Comparison of ENCODE assay signal across 9 mouse cellular contexts in the genomic region with DNA sequence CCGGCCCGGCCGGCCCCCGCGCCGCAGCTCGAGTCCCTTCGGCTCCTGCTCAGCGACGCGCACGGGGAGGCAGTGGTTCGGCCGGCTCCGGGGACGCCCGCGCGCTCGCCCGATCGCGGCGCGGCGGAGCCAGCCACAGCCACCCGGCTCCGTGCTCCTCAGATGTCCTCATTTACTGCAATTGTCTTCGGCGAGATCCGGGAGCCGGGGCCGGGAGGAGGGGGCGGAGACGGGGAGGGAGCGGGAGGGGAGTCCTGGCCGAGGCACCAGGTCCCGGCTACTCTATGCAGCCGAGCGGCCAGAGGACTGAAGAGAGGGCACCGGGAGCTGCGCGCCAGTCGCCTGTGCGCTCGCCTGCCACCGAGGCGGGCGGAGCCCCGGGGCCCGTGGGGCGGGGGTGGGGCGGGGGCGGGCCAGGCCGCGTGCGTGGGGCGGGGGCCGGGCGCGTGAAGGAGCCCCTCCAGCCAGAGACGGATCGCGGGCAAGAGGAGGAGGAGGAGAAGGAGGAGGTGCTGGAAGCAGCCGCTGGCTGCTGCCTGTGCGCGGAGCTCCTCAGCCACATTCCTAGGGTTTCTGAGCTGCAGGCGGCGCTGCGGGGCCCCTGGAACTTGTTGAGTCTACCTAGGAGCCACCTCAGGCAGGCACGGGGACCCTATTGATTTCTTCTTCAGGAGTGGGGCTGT. TPM values are rescaled to one million over a fixed set of nuclear protein-coding genes. Genes with fewer than 3 reads are reported as not detected.
DNase-seq lines count a peak whose midpoint lies in the region; ATAC-seq and TF ChIP-seq lines count a peak whose summit lies in the region.
"Had no signal": no experiment of that assay in that cellular context is flagged by ENCODE, and none has a peak within 500 bp of the region (broad histone marks: within the 10 kb centered on the region; RNA-seq: fewer than 3 reads in every experiment).

TSS of gene Fam196a (minus strand) at position 504 of the 683 bp plus-strand sequence.

- intact Hi-C loops in gastrocnemius, postnatal 14 days (cut with DNase I; ENCODE audit: low total_unique reads), result no loop called here

- peak within 1 kb of the TSS; percentile 56 for H3K4me3 ChIP-seq in kidney, embryonic 16.5 days (ENCODE audit: low read length)
- H3K4me3 ChIP-seq in limb, embryonic 15.5 days, result peak within 1 kb of the TSS; percentile 52
- peak within 1 kb of the TSS; percentile 61 for H3K4me3 ChIP-seq in midbrain, embryonic 16.5 days (ENCODE audit: low read depth, low read length)
- H3K4me3 ChIP-seq in testis, adult 2 months (ENCODE audit: control insufficient read depth, low read depth, low read length), result peak within 1 kb of the TSS; percentile 21; the same call in 1 of the 2 replicates
- H3K4me3 ChIP-seq: erythroblast, embryonic 14.5 days had no signal

- H3K27me3 ChIP-seq in kidney, embryonic 16.5 days (ENCODE audit: insufficient read depth, low read length), result 0 out of 2 replicates have a peak, but pooled peaks cover 9% of the 10 kb centered on the region
- H3K27me3 ChIP-seq in limb, embryonic 15.5 days, result peaks cover 22% of the 10 kb centered on the region
- no peaks in the 10 kb centered on the region for H3K27me3 ChIP-seq in midbrain, embryonic 16.5 days (ENCODE audit: control insufficient read depth, insufficient read depth, low read depth, low read length)
- no peaks in the 10 kb centered on the region for H3K27me3 ChIP-seq in testis, adult 2 months (ENCODE audit: control insufficient read depth, insufficient read depth, low read length)

- H3K27ac ChIP-seq in kidney, embryonic 16.5 days (ENCODE audit: low read length), result no peak within 1 kb of the TSS
- H3K27ac ChIP-seq in limb, embryonic 15.5 days, result no peak within 1 kb of the TSS
- H3K27ac ChIP-seq in midbrain, embryonic 16.5 days (ENCODE audit: low read length), result peak within 1 kb of the TSS; percentile 80
- no peak within 1 kb of the TSS for H3K27ac ChIP-seq in testis, adult 2 months (ENCODE audit: control insufficient read depth, insufficient read depth, low read depth, low read length)

- peak; percentile 64 to 65 for DNase-seq in adrenal gland, postnatal 36 days
- peak; percentile 37 to 44 for DNase-seq in cerebellum, postnatal 4 days (ENCODE audit: low spot score in 2 of 2)
- peak; percentile 40 for DNase-seq in gastrocnemius, postnatal 14 days

- no peak for TF ChIP-seq POLR2A in testis, adult 2 months (IDR thresholded peaks at IDR 0.05; ENCODE audit: control insufficient read depth, low read depth, low read length)

- no peaks in the 10 kb centered on the region for H3K9me3 ChIP-seq in kidney, embryonic 16.5 days (ENCODE audit: low read length)
- no peaks in the 10 kb centered on the region for H3K9me3 ChIP-seq in limb, embryonic 15.5 days
- no peaks in the 10 kb centered on the region for H3K9me3 ChIP-seq in midbrain, embryonic 16.5 days (replicated peaks; ENCODE audit: control insufficient read depth, low read length, poor library complexity, severe bottlenecking)

- peaks cover 23% of the 10 kb centered on the region for H3K4me1 ChIP-seq in kidney, embryonic 16.5 days (ENCODE audit: insufficient read depth, low read length)
- peaks cover 24% of the 10 kb centered on the region for H3K4me1 ChIP-seq in limb, embryonic 15.5 days
- H3K4me1 ChIP-seq in midbrain, embryonic 16.5 days (ENCODE audit: control insufficient read depth, insufficient read depth, low read length), result peaks cover 7% of the 10 kb centered on the region
- peaks cover 2% of the 10 kb centered on the region; the same call in 1 of the 2 replicates for H3K4me1 ChIP-seq in testis, adult 2 months (ENCODE audit: control insufficient read depth, insufficient read depth, low read length)

- peak; percentile 93 for ATAC-seq in kidney, embryonic 16.5 days (ENCODE audit: low FRiP score, low TSS enrichment)
- ATAC-seq in limb, embryonic 15.5 days (ENCODE audit: insufficient number of reproducible peaks, low FRiP score, low TSS enrichment, low read depth), result peak; percentile 71; the same call in 1 of the 2 replicates
- ATAC-seq in midbrain, embryonic 16.5 days, result peak; percentile 88
- no peak for ATAC-seq in erythroid progenitor cell, adult 5-6 weeks (replicated peaks; ENCODE audit: low FRiP score, poor library complexity, severe bottlenecking)

- H3K36me3 ChIP-seq in kidney, embryonic 16.5 days (ENCODE audit: insufficient read depth, low read length), result peaks cover 4% of the 10 kb centered on the region; the same call in 1 of the 2 replicates
- no peaks in the 10 kb centered on the region for H3K36me3 ChIP-seq in limb, embryonic 15.5 days
- no peaks in the 10 kb centered on the region for H3K36me3 ChIP-seq in midbrain, embryonic 16.5 days (ENCODE audit: control insufficient read depth, insufficient read depth, low read length)
- no peaks in the 10 kb centered on the region for H3K36me3 ChIP-seq in testis, adult 2 months (ENCODE audit: control insufficient read depth, insufficient read depth, low read length)

- under 1% methylated on average over 50 of the region's 71 CpGs for WGBS in kidney, embryonic 16.5 days
- under 1% methylated on average over 47 of the region's 71 CpGs for WGBS in limb, embryonic 15.5 days
- under 1% methylated on average over 56 of the region's 71 CpGs for WGBS in midbrain, embryonic 16.5 days

- H3K9ac ChIP-seq in kidney, embryonic 16.5 days (replicated peaks; ENCODE audit: low read length), result peak within 1 kb of the TSS; percentile 63
- H3K9ac ChIP-seq in limb, embryonic 15.5 days, result 0 out of 2 replicates have a peak within 1 kb of the TSS, but pooled peaks have one; percentile 21
- peak within 1 kb of the TSS; percentile 82 for H3K9ac ChIP-seq in midbrain, embryonic 16.5 days (ENCODE audit: low read depth, low read length)

- no peak for TF ChIP-seq CTCF in testis, adult 2 months (IDR thresholded peaks at IDR 0.05; ENCODE audit: control insufficient read depth, insufficient read depth, insufficient replicate concordance, low read depth, low read length)

- peak within 1 kb of the TSS; percentile 96 for H3K4me2 ChIP-seq in kidney, embryonic 16.5 days (replicated peaks; ENCODE audit: low read depth, low read length)
- peak within 1 kb of the TSS; percentile 95 for H3K4me2 ChIP-seq in limb, embryonic 15.5 days
- peak within 1 kb of the TSS; percentile 89 for H3K4me2 ChIP-seq in midbrain, embryonic 16.5 days (ENCODE audit: low read length)

RNA-seq across cellular contexts. Expression of gene Fam196a, which starts in this region (rescaled TPM):
- total RNA-seq in adrenal gland, postnatal 36 days (2021), result 1 to 10 TPM; 3.1 to 3.4 TPM
- under 1 TPM; 0.09 to 0.29 TPM for total RNA-seq in gastrocnemius, postnatal 14 days (2021)
- polyA plus RNA-seq in kidney, embryonic 16.5 days (2015; fragmentation: Nextera tagmentation; extraction: Ambion mirVana), result 2.3 and 3.0 TPM in 2 replicates
- 1.9 and 2.6 TPM in 2 replicates for polyA plus RNA-seq in limb, embryonic 15.5 days (2015; fragmentation: Nextera tagmentation; extraction: Ambion mirVana)
- polyA plus RNA-seq in midbrain, embryonic 16.5 days (2015; fragmentation: Nextera tagmentation; extraction: Ambion mirVana), result 12.2 and 13.7 TPM in 2 replicates
- polyA plus RNA-seq in testis, adult 2 months (2012; rRNA removed), result 0.78 and 0.97 TPM in 2 replicates
- not detected in 2 replicates for total RNA-seq in erythroid progenitor cell, adult 5-6 weeks (2015; ENCODE audit: low replicate concordance)
- 0.13 TPM in 1 of 2 replicates, not detected in the other for total RNA-seq in erythroid progenitor cell, adult 5-6 weeks (2017; ENCODE audit: low replicate concordance)
- polyA plus RNA-seq: erythroblast, embryonic 14.5 days had no signal

Comparison
In these comparisons a context has a peak if more than half of its experiments do, and no peak if none do; other contexts are left out.
1. Peak in DNase-seq in gastrocnemius, postnatal 14 days; RNA of the gene not detected or under 1 TPM.
2. H3K9ac ChIP-seq: peak in every context shown above with its lines; median percentile 82 in midbrain, embryonic 16.5 days; 63 in kidney, embryonic 16.5 days; 21 in limb, embryonic 15.5 days.